Mouse (Mus musculus): ENCODE data around the gene Bend3.
"Not testable (repeated sequence)": the region's sequence is repeated elsewhere in the genome, so short reads cannot be mapped to it uniquely, and the experiment has no call there.

The Bend3 gene

DNA sequence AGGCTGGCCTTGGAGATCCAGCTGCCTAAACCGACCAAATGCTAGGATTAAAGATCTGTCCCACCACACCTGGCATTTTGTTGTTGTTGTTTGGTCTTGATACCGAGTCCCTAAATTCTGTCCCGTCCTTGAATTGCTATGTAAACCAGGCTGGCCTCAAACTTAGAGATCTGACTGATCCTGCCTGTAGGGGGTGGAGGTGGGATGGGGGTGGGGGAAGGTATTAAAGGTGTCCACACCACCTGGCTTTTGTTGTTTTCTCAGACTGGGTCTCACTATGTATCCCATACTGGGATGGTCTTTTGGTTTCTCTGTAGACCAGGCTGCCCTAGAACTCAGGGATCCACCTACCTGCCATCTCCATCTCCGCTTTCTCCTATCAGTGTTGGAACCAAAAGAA is 2.5 kb downstream of the Bend3 start:
- DNase-seq = no peak

DNA sequence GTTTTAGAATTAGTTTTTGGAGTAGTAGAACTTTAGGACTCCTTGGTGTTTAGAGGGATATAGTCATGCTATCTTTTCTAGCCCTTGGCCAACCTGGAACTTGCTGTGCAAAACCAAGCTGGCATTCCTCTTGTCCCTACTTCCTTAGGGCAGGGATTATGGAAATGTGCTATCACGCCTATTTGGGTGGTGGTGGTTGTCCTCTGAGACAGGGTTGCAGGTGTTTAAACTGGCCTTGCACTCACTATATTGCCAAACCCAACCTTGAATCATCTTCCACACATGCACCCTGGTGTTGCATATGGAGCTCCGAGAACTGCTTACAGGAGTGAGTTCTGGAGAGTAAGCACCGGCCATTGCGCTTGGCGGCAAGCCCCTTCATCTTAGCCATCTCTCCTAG is 3.4 kb downstream of the Bend3 start:
- no peak for DNase-seq

DNA sequence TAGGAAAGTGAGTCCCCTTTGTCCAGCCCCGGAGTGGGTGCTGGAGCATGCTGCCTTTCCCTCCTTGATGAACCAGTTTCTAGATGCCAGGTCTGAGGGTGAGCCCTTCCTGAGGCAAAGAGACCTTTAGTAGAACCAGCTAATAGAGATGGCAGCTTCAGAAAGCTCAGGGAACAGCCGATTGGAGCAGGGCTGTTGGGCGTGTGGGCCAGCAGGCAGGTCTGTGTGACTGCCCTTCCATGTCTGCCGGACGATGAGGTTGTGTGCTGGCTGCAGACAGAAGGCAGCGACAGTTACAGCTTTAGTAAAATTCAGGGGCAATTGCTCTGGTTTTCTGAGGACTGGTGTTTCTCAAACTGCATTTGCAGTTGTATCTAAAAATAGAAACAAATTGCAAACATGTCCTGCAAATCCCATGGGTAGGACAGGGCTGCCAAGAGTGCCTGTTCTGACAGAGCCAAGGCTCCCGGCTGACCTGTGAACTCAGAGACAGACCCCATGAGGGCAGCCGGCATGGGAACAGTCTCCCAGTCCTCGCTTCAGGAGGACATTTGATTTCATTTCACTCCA is 4.9 kb downstream of the Bend3 start:
- DNase-seq = peak; percentile 55

DNA sequence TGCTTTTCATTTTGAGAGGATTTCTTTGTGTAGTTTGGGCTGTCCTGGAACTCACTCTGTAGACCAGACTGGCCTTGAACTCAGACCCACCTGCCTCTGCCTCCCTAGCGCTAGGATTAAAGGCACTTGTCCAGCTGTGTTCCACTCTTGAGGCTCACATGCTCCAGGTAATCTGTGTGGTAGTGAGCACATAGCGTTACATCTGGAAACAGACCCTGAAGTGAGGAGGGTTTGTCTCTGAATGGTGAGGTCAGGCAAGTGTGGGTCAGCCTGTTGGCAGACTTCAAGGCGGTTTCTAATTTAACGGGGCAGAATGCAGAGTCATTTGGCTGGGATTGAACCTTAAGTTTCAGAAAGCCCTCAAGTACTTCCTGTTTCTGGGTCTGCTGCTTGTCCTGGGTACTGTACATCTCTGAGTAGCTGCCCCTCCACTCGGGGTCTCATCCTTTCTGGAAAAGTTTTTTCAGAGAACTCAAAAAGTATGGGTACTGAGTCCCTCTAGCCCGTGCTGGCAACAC is 7.2 kb downstream of the Bend3 start:
- no peak for DNase-seq

DNA sequence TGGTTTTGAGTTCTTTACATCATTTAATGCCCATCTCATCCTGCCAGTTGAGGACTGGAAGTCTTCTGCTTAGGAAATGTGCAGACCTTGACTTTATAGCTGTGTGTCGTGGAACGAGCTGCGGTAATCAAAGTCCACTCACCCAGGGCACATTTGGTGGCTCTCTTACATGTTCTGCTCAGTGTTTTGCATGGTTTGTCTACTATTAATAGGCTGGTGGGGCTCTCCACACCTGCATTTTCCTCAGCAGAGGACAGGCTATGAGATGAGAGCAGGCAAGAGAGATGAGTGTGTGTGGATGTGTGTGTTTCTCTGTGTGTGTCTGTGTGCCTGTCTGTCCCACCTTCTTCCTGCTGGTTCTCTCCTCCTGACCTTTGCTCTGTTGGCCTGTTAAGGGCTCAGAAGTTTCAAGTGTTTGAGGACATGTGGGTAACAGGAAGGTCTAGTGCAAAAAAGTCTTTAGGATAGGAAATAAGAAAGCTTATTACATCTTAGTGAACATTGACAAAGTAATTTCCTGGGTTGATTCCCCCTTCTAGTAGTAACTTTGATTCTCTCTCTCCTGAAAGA is 8.9 kb downstream of the Bend3 start:
- DNase-seq = no peak

DNA sequence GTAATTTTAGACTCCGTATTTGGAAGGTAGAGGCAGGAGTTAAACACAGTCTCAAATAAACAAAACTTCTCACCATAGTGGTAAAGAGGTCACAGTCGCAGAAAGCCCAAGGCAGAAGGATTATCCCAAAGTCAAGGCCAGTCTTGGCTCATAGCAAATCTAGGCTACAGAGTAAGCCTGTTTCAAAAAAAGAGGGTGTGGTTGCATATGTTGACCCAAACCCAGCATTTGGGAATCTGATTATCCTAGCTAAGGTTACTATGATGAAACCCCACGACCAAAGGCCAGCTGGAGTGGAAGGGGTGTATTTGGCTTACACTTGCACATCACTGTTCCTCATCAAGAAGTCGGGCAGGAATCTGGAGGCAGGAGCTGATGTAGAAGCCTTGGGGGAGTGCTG is 9.6 kb downstream of the Bend3 start:
- no peak for DNase-seq

DNA sequence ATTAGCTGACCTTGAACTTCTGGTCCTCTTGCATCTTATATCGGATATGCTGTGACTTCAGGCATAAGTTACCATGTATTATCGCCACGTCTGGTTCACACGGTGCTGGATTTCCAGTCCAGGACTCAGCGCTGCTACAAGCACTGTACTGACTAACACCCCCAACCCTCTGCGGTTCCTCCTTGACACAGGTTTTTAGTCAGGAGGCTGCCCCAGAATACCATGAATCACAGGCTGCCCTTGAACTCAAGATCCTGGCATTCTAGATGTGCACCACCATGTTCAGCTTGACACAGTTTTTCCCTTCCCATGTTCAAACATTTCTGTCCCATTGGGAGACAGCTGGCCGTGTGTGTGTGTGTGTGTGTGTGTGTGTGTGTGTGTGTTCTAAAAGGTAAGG is 10.5 kb downstream of the Bend3 start:
- DNase-seq = no peak

DNA sequence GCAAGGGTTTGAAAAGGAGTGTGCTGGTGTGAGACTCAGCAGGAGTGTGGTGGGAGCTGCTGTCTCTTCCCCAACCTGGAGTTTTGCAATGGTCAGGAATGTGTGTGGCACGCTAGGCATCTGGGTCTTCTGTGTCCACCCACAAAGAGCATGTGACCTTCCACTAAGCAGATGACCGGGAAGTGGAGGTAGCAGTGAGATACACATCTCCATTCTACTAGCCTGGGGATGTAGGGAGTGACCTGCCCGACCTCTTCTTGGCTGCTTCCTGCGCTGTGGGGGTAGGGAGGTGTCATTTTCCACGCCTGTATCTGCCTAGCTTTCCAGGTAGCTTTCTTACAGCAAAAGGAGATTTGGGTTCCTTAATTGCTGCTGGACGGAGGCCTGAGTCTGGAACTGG is 10.9 kb downstream of the Bend3 start:
- peak; percentile 49 for DNase-seq

DNA sequence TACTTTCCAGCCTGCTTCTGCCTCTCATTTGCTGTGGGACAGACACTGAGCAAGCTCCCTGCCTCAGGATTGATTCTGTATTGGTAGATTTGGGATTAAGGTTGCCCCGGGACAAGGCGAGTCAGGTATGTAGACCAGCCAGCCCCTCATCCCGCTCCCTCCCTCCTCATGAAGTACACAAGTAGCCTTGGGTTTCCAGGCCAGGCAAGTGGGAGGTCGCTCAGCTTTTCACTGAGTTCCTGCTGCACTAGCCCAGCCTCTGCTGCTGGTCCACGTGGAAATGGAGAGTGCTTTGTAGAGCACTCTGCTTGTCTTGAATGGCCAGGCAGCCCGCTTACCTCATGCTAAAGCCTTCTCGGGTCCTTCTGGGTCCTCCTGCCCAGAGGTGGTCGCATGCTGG is 11.4 kb downstream of the Bend3 start:
- no peak for DNase-seq

DNA sequence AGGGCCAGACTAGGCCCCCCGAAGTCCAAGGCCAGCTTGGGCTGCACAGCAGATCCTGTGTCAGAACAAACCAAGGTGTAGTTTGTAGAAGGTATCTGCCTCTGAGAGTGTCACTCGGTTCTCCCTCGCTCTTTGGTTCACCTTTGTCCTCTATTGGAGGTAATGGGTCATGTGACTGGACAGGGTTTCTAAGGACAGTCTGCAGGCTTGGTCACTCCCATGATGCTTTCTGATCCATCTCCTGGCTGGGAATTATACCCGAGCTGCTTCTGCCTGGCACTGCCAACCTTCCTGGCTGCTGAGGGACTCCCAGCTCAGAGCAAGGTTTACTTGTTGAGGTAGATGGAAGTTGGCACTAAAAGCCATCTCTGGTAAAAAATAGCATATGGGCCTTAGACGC is 12.2 kb downstream of the Bend3 start:
- peak; percentile 44 for DNase-seq

DNA sequence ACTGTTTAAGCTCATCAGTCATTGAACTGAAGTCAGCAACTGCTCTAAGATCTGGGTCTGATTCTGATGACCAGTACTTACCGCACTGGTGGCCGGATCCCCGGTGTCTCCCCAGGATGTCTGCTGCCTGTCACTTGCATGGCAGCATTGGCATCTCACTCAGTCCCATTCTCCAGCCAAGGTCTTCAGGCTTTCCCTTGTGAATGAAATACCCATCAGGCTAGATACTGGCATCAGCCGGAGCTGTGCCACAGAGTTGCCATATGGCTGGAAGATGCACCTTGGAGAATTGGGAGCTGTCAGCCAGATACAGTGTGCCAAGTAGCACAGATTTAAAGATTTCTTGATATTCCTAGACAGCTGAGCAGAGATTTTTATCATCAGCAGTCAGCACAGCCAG is 24.0 kb downstream of the Bend3 start:
- no peak for DNase-seq

DNA sequence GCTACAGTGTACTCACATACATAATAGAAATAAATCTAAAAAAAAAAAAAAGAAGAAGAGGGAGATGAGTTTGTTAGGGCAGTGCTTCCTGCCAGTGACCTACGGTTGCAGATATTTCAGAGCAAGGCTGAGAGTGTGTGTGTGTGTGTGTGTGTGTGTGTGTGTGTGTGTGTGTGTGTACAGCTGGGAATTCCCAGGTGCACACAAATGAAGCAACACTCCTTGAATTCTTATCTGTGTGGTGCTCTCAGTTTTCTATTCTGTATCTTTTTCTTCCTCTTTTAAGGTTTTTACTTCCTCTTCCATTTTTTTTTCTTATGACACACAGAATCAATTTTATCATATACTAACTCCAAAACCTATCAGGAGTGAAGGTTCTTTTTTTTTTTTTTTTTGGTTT is 25.7 kb downstream of the Bend3 start:
- no peak for DNase-seq

DNA sequence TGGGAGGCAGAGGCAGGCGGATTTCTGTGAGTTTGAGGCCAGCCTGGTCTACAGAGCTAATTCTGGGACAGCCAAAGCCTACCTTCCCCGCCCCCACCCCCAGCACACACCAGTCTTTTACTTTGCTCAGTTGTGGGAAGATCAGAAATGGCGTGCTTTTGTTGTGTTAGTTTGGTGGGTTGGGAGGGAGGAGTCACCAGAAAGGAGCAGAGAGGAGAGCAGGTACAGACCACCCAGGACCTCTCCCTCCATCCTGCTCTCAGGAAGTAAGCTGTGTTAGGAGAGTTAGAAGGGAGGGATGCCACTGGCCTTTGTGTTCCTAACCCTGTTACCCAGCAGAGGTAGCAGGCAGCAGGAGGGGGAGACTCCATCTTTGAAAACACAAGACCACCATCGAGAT is 28.4 kb downstream of the Bend3 start:
- no peak for DNase-seq

DNA sequence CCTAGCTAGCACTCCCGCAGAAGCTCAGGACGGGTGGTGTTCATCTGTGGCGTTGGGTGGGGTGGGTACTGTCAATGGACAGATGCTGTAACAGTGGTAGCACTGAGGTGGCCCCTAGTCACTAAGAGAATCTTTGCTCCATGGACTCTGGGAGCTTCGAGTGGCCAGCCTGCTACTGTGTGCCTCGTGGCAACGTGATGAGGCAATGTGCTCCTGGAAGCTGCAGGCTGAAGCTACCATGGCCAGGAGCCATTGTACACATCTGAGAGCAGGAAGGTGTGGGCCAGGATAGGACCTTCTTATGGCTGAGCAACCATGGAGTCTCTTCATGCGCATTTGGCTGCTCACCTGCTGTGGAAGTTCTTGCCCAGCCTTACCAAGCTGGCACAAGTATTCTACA is 30.6 kb downstream of the Bend3 start:
- no peak for DNase-seq

DNA sequence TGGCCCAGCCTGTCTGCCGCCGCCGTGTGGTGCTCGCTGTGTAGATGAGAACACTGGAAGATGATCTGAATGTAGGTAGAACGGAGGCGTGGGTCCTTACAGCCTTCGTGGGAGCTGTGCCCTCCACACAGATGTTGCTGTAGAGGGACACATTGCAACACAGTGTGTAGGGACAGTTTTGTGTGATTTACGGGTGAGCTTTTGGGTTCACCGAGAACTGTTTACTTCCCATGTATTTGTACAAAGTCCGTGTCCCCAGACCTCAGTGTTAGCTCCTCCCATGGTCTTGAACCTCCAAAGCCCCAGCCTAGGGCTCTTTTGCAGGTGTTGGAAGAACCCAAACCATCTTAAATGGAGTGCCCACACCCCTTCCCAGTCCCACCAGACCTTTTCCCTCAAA is 34.3 kb downstream of the Bend3 start:
- no peak for DNase-seq

DNA sequence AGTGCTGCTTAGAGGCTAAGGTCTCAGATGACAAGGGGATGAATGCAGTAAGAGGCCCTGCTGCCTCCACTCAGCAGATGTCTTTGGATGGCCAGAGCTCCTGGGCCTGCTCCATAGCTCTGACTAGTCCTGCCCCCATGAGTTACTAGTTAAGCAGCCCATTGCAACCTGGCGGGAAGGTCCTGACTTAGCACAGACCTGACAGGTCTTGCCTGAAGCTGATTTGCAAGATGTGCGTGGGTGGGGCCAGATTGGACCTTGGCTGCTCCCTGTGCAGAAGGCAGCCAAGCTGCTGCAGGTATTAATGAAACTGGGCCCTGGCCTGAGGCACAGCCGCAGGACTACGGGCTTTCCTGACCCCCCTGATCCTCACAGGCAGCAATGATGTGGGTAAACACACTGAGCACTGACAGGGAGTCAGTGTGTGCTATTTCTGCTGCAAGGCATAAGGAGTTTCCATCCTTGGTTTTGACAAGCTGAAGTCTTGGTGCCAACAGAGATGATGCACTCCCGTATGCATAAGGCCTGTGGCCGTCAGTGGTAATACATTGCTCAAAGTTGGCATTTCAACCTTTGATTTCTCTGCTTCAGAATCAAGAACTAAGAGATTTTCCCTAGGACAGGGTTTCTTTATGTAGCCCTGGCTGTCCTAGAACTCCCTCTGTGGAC is 38.5 kb downstream of the Bend3 start:
- DNase-seq = peak; percentile 66

DNA sequence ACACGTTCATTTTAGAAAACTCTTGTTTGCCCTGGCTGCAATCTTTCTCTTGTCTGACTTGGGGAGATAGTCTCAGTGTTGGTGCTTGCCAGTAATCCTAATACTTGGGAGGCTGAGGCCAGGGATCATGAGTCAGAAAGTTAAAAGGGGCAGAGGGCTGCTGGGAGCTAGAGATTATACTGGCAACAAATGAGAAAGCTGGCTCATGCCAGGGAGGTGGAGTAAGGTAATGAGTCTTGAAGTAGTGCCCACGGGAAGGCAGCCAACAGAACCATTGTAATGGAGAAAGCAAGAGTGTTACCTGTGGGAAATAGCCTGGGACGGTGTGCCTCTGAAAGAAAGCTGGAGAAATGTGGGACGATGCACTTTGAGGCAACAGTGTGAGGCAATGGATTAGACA is 39.2 kb downstream of the Bend3 start:
- peak; percentile 78 for DNase-seq

DNA sequence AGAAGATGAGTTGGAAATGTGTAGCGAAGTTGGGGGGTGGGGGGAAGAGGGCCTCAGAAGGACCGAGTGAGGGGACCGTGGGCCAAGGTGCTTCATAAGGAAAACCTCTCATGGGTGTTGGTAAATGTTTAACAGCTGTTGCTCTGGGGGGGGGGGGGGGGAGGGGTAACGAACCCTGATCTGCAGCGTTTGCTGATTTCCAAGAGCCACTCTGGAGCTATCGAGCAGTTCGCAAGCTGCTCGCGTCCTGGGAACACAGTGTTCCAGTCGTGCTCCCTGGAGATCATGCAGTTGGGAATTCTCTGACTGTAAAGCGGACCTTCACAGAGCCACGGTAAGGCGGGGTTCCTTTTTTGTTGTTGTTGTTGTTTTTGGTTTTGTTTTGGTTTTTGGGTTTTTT is 39.7 kb downstream of the Bend3 start:
- peak; percentile 56 for DNase-seq

DNA sequence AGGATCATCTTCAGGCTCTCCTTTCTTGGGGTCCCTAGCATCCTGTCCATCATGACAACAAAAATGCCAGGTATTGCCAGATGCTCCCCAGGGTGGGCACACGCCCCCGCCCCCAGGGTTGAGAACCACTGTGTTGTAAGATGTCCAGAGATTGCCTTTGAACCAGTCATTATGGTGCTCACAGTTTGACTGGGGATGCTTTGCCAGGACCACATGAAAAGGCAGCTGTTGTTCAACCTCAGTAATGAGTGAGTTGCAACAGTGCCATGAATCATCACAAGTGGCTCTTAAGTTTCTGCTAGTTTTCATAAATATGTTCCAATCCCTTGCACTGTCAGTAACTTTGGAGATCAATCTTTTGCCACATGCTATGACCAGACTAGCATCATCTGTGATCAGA is 41.3 kb downstream of the Bend3 start:
- DNase-seq = no peak

DNA sequence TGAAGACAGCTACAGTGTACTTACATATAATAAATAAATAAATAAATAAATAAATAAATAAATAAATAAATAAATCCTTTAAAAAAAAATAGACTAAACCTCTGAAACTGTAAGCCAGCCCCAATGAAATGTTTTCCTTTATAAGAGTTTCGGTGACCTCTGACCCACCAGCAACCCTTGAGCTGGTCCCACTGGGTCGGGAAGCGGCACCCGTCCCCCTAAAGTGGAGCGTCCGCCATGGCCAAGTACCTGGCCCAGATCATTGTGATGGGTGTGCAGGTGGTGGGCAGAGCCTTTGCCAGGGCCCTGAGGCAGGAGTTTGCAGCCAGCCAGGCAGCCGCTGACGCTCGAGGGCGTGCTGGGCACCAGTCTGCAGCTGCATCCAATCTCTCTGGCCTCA is 45.3 kb downstream of the Bend3 start, which contains the start of gene Gm9803:
Gene Gm9803, plus strand, starts transcription at position 154 of the 400 bp plus-strand sequence.
- DNase-seq = not testable (repeated sequence)

DNA sequence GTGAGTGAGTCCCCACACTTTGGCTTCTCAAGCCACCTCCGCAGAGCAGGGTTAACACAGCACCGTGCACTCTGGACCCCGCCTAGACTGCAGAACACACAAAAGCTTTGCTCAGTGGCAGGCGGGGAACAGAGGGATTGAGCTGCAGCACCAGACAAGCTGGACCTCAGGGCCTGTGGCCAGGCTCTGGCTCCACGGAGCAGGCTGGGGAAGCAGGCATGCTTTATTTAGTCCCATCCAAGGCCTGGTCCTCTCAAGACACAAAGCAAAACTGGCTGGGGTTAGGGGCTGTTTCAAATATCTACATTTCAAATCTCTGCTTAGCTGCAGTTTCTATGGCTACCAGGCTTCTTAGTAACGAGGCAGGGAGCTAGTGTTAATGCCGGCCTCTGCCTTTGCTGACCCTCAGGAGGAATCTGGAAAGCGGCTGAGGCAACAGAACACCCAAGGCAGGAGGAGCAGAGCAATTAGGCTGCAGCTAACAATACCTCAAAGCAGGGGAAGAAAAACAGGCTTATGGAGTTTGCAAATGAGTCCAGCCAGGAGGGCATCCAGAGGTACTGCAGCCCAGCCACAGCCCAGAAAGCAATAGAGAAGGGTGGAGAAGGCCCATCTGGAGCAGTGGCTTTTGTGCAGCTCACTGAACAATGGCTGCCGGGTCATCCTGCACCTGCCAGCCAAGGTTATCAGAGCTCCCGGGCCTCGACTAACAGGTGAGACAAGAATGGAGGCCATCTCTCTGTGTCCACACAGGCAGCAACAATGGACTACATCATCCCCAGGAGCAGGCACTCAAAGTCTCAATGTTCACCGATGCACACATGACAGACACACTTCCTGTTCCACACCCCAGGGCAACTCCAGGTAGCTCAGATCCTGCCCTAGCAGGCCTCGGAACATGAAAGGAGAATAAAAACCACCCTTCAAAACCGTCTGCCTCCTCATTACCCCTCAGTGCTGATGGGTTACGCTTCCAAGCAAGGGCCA is 48.9 kb downstream of the Bend3 start:
- DNase-seq = peak; percentile 20

DNA sequence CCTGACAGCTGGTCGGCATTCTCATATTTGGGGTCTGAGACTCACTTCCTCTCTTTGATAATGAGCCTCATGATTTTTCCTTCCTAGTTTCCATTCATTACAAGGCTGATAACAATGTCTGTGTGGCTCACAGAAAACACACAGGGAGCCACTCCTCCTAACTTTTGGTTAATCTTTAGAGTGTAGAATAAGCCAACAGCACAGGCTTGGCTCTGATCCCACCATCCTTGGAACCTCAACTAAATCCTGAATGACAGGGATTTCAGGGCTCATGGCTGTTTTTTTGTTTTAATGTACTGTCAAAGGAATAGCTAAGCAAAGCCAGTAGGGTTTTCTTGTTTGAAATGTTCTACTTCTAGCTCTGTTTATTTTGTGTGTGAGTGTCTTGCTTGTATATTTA is 55.8 kb downstream of the Bend3 start:
- DNase-seq = peak; percentile 49

DNA sequence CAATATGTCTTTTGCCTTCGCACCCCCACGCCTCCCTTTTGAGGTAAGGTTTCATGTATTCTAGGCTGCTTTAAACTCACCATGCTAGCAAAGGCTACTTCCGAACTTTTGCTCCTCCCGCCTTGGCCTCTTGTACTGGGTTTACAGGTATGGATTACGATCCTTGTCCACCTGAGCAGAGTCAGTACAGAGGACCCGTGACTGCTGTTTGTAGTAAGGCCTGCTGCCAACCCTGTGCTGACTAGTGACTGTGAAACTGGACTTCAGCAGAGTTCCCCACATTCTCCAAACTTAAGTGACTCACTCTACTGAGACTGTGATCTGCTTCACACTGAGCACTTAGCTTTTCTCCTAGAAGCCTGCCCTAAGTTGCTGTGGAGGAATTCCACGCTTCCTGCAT is 59.0 kb downstream of the Bend3 start:
- peak; percentile 34 for DNase-seq
